Mouse (Mus musculus) intestine, embryonic 14.5 days (tissue): ENCODE data around the gene Msx1. TPM values are rescaled to one million over a fixed set of nuclear protein-coding genes. Genes with fewer than 3 reads are reported as not detected.

ENCODE experiments used
- ATAC-seq: fragments of 200-750 bp; cut with Nextera tagmentation; replicated peaks from 2 replicates; pipeline ENCODE4 v1.8.0; 2017; ENCODE audit warnings: low read depth, moderate number of reproducible peaks, moderate TSS enrichment, moderate library complexity; ENCODE audit not compliant: low FRiP score, low TSS enrichment
- DNase-seq: peaks from one replicate; pipeline ENCODE4 v3.0.0-alpha.2; 2018; ENCODE audit warnings: low spot score
- H3K27ac ChIP-seq: fragments of 300-500 bp; sonication (generic); 2 replicates; pipeline ENCODE4 v1.5.1; 2014; ENCODE audit warnings: low read depth, mild to moderate bottlenecking, control low read depth
- H3K27me3 ChIP-seq: fragments of 300-500 bp; sonication (generic); replicated peaks from 2 replicates; pipeline ENCODE4 v1.6.1; 2014; ENCODE audit warnings: low read length, control low read depth; ENCODE audit not compliant: control insufficient read depth, insufficient read depth
- H3K36me3 ChIP-seq: fragments of 300-500 bp; sonication (generic); 2 replicates; pipeline ENCODE4 v1.6.1; 2014; ENCODE audit warnings: low read length, control low read depth; ENCODE audit not compliant: control insufficient read depth, insufficient read depth
- H3K4me1 ChIP-seq: fragments of 300-500 bp; sonication (generic); replicated peaks from 2 replicates; pipeline ENCODE4 v1.6.1; 2014; ENCODE audit warnings: low read length, control low read depth, mixed read lengths; ENCODE audit not compliant: control insufficient read depth, insufficient read depth
- H3K4me2 ChIP-seq: fragments of 300-500 bp; sonication (generic); 2 replicates; pipeline ENCODE4 v1.6.1; 2014; ENCODE audit warnings: low read length
- H3K4me3 ChIP-seq: fragments of 300-500 bp; sonication (generic); 2 replicates; pipeline ENCODE4 v1.5.1; 2014; ENCODE audit warnings: low read depth, low read length, control low read depth, mixed read lengths
- H3K9ac ChIP-seq: fragments of 300-500 bp; sonication (generic); 2 replicates; pipeline ENCODE4 v1.6.1; 2014; ENCODE audit warnings: mild to moderate bottlenecking, low read length
- H3K9me3 ChIP-seq: fragments of 300-500 bp; sonication (generic); 2 replicates; pipeline ENCODE4 v1.6.1; 2016; ENCODE audit warnings: low read length, control low read depth; ENCODE audit not compliant: control insufficient read depth
- WGBS: fragments of 180-500 bp; shearing (Covaris S2); extraction: QIAGEN DNeasy Blood & Tissue Kit; methylation state at CpG from one replicate; pipeline ENCODE4 v1.1.7; 2014; 5-methylcytosine and 5-hydroxymethylcytosine counted together
- polyA plus RNA-seq: library from polyadenylated mRNA; unstranded; fragments of >200 nt; fragmentation: Nextera tagmentation; extraction: Ambion mirVana; gene quantifications from 2 replicates; pipeline ENCODE4 v1.2.1, GENCODE M21; 2014

The Msx1 gene
- polyA plus RNA-seq, 1 experiment from 2014 or later: 3.1 TPM

- no peak overlapping the region for H3K9ac ChIP-seq
- no peak for ATAC-seq
- no peaks in the 10 kb centered on the region for H3K27me3 ChIP-seq
- no peaks in the 10 kb centered on the region for H3K4me1 ChIP-seq
- DNase-seq: no peak
- H3K27ac ChIP-seq: no peak overlapping the region
- no peak overlapping the region for H3K4me3 ChIP-seq
- no peak overlapping the region for H3K4me2 ChIP-seq
- H3K9me3 ChIP-seq: no peaks in the 10 kb centered on the region
- WGBS: 93% methylated on average over 6 of the region's 6 CpGs
- H3K36me3 ChIP-seq: no peaks in the 10 kb centered on the region
These were observed 28.7 kb downstream of the Msx1 start for GRCm38 (mm10) chr5:37795691-37796090.

- ATAC-seq: no peak
- Histone ChIP-seq H3K4me1 (no peaks in the 10 kb centered on the region), H3K9ac (no peak overlapping the region), H3K27me3 (no peaks in the 10 kb centered on the region), H3K36me3 (no peaks in the 10 kb centered on the region), H3K27ac (no peak overlapping the region), H3K4me3 (no peak overlapping the region), H3K4me2 (no peak overlapping the region), H3K9me3 (no peaks in the 10 kb centered on the region)
- WGBS: 48% methylated on average over 5 of the region's 5 CpGs
- no peak for DNase-seq
These were observed 32.2 kb downstream of the Msx1 start for GRCm38 (mm10) chr5:37792154-37792553.

GRCm38 (mm10) chr5:37784847-37785391, 39.5 kb downstream of the Msx1 start:
- Histone ChIP-seq H3K36me3 (no peaks in the 10 kb centered on the region), H3K9me3 (no peaks in the 10 kb centered on the region), H3K4me2 (no peak overlapping the region), H3K4me1 (no peaks in the 10 kb centered on the region), H3K27ac (no peak overlapping the region), H3K4me3 (no peak overlapping the region), H3K27me3 (no peaks in the 10 kb centered on the region), H3K9ac (no peak overlapping the region)
- ATAC-seq (no peak), DNase-seq (no peak)
- 73% methylated on average over 9 of the region's 9 CpGs for WGBS

GRCm38 (mm10) chr5:37783306-37783705, 41.1 kb downstream of the Msx1 start:
- H3K9me3 ChIP-seq: no peaks in the 10 kb centered on the region
- ATAC-seq (no peak), DNase-seq (no peak)
- H3K4me2 ChIP-seq: no peak overlapping the region
- no peak overlapping the region for H3K27ac ChIP-seq
- no peak overlapping the region for H3K4me3 ChIP-seq
- no peaks in the 10 kb centered on the region for H3K4me1 ChIP-seq
- no peaks in the 10 kb centered on the region for H3K27me3 ChIP-seq
- WGBS: 66% methylated on average over 8 of the region's 8 CpGs
- H3K36me3 ChIP-seq: no peaks in the 10 kb centered on the region
- no peak overlapping the region for H3K9ac ChIP-seq

GRCm38 (mm10) chr5:37775681-37776080, 48.7 kb downstream of the Msx1 start:
- Histone ChIP-seq H3K27ac (no peak overlapping the region), H3K9me3 (no peaks in the 10 kb centered on the region), H3K27me3 (no peaks in the 10 kb centered on the region), H3K4me3 (no peak overlapping the region), H3K4me1 (no peaks in the 10 kb centered on the region), H3K9ac (no peak overlapping the region), H3K36me3 (no peaks in the 10 kb centered on the region), H3K4me2 (no peak overlapping the region)
- ATAC-seq (no peak), DNase-seq (no peak)
- 41% methylated on average over 5 of the region's 5 CpGs for WGBS

GRCm38 (mm10) chr5:37774011-37774410, 50.4 kb downstream of the Msx1 start:
- no peaks in the 10 kb centered on the region for H3K9me3 ChIP-seq
- H3K9ac ChIP-seq: no peak overlapping the region
- no peak for ATAC-seq
- no peaks in the 10 kb centered on the region for H3K27me3 ChIP-seq
- no peak overlapping the region for H3K4me2 ChIP-seq
- no peaks in the 10 kb centered on the region for H3K4me1 ChIP-seq
- H3K4me3 ChIP-seq: no peak overlapping the region
- no peak overlapping the region for H3K27ac ChIP-seq
- DNase-seq: no peak
- H3K36me3 ChIP-seq: no peaks in the 10 kb centered on the region
- 78% methylated on average over 4 of the region's 4 CpGs for WGBS

GRCm38 (mm10) chr5:37770870-37771269, 53.5 kb downstream of the Msx1 start:
- no peak overlapping the region for H3K9ac ChIP-seq
- DNase-seq (no peak), ATAC-seq (no peak)
- no peak overlapping the region for H3K27ac ChIP-seq
- H3K4me1 ChIP-seq: no peaks in the 10 kb centered on the region
- 87% methylated on average over 6 of the region's 6 CpGs for WGBS
- no peaks in the 10 kb centered on the region for H3K27me3 ChIP-seq
- no peak overlapping the region for H3K4me2 ChIP-seq
- H3K4me3 ChIP-seq: no peak overlapping the region
- H3K36me3 ChIP-seq: no peaks in the 10 kb centered on the region
- no peaks in the 10 kb centered on the region for H3K9me3 ChIP-seq

Other genes with a start within 250 kb of the Msx1 start
- gene Stk32b, start 107.4 kb downstream of the Msx1 start, polyA plus RNA-seq: 0.19 and 0.51 TPM in 2 replicates
- gene Cytl1, start 89.1 kb downstream of the Msx1 start, polyA plus RNA-seq: 0.94 and 1.1 TPM in 2 replicates
- gene Stx18, start 214.2 kb upstream of the Msx1 start, polyA plus RNA-seq: 34.0 and 36.8 TPM in 2 replicates